Mouse (Mus musculus): ENCODE results near the gene Sestd1. TPM values are rescaled to one million over a fixed set of nuclear protein-coding genes. Genes with fewer than 3 reads are reported as not detected.

Sestd1 gene
- polyA plus RNA-seq, 1 experiment from 2014 or later = 21.4 TPM

- no peaks in the 10 kb centered on the region for H3K9me3 ChIP-seq
- no peaks in the 10 kb centered on the region for H3K27me3 ChIP-seq
- 36% methylated on average over 8 of the region's 8 CpGs for WGBS
- no peak for ATAC-seq (ENCODE audit: borderline replicate concordance, extremely low read depth, low FRiP score, low TSS enrichment)
- H3K4me1 ChIP-seq = 0 out of 2 replicates have a peak, but pooled peaks cover 3% of the 10 kb centered on the region
- no peak overlapping the region for H3K9ac ChIP-seq
- H3K4me2 ChIP-seq = no peak overlapping the region
- no peak overlapping the region for H3K4me3 ChIP-seq
- H3K36me3 ChIP-seq = peaks cover 6% of the 10 kb centered on the region; the same call in 1 of the 2 replicates
- no peak overlapping the region for H3K27ac ChIP-seq
These were observed 96.3 kb downstream of the Sestd1 start for GRCm38 (mm10) chr2:77184049-77184571.

GRCm38 (mm10) chr2:77183646-77184045 lies 96.7 kb downstream of the Sestd1 start:
- no peak for ATAC-seq (ENCODE audit: borderline replicate concordance, extremely low read depth, low FRiP score, low TSS enrichment)
- no peak overlapping the region for H3K4me3 ChIP-seq
- H3K36me3 ChIP-seq = peaks cover 6% of the 10 kb centered on the region; the same call in 1 of the 2 replicates
- no peaks in the 10 kb centered on the region for H3K9me3 ChIP-seq
- H3K27ac ChIP-seq = no peak overlapping the region
- no peaks in the 10 kb centered on the region for H3K27me3 ChIP-seq
- no peak overlapping the region for H3K9ac ChIP-seq
- H3K4me1 ChIP-seq = 0 out of 2 replicates have a peak, but pooled peaks cover 3% of the 10 kb centered on the region
- no peak overlapping the region for H3K4me2 ChIP-seq
- WGBS = 75% methylated on average over 2 of the region's 2 CpGs

- H3K27ac ChIP-seq = no peak overlapping the region
- H3K4me3 ChIP-seq = no peak overlapping the region
- no peaks in the 10 kb centered on the region for H3K9me3 ChIP-seq
- 73% methylated on average over 6 of the region's 6 CpGs for WGBS
- H3K4me1 ChIP-seq = 0 out of 2 replicates have a peak, but pooled peaks cover 3% of the 10 kb centered on the region
- ATAC-seq (ENCODE audit: borderline replicate concordance, extremely low read depth, low FRiP score, low TSS enrichment) = no peak
- H3K9ac ChIP-seq = no peak overlapping the region
- no peak overlapping the region for H3K4me2 ChIP-seq
- H3K36me3 ChIP-seq = peaks cover 6% of the 10 kb centered on the region; the same call in 1 of the 2 replicates
- no peaks in the 10 kb centered on the region for H3K27me3 ChIP-seq
These were observed 97.4 kb downstream of the Sestd1 start for GRCm38 (mm10) chr2:77182996-77183380.

- Histone ChIP-seq H3K4me2 (no peak overlapping the region), H3K36me3 (peaks cover 3% of the 10 kb centered on the region; the same call in 1 of the 2 replicates), H3K9me3 (no peaks in the 10 kb centered on the region), H3K9ac (no peak overlapping the region), H3K27me3 (no peaks in the 10 kb centered on the region), H3K27ac (no peak overlapping the region), H3K4me1 (0 out of 2 replicates have a peak, but pooled peaks cover 3% of the 10 kb centered on the region), H3K4me3 (no peak overlapping the region)
- ATAC-seq (ENCODE audit: borderline replicate concordance, extremely low read depth, low FRiP score, low TSS enrichment) = no peak; the same call in 1 of the 2 replicates
- 38% methylated on average over 4 of the region's 4 CpGs for WGBS
These were observed 98.0 kb downstream of the Sestd1 start for GRCm38 (mm10) chr2:77182271-77182995.

- no peaks in the 10 kb centered on the region for H3K27me3 ChIP-seq
- no peaks in the 10 kb centered on the region for H3K36me3 ChIP-seq
- no peak overlapping the region for H3K9ac ChIP-seq
- 72% methylated on average over 2 of the region's 2 CpGs for WGBS
- H3K27ac ChIP-seq = no peak overlapping the region
- peaks cover 28% of the 10 kb centered on the region for H3K4me1 ChIP-seq
- H3K4me3 ChIP-seq = no peak overlapping the region
- no peaks in the 10 kb centered on the region for H3K9me3 ChIP-seq
- ATAC-seq (ENCODE audit: borderline replicate concordance, extremely low read depth, low FRiP score, low TSS enrichment) = no peak
- H3K4me2 ChIP-seq = no peak overlapping the region
These were observed 102.9 kb downstream of the Sestd1 start for GRCm38 (mm10) chr2:77177472-77177871.

- Histone ChIP-seq H3K4me3 (no peak overlapping the region), H3K4me1 (peaks cover 38% of the 10 kb centered on the region), H3K4me2 (peak overlapping the region; percentile 32), H3K9me3 (no peaks in the 10 kb centered on the region), H3K27ac (no peak overlapping the region), H3K27me3 (no peaks in the 10 kb centered on the region), H3K36me3 (no peaks in the 10 kb centered on the region), H3K9ac (no peak overlapping the region)
- no peak for ATAC-seq (ENCODE audit: borderline replicate concordance, extremely low read depth, low FRiP score, low TSS enrichment)
- 19% methylated on average over 10 of the region's 10 CpGs for WGBS
These were observed 104.0 kb downstream of the Sestd1 start for GRCm38 (mm10) chr2:77176413-77176812.

- Histone ChIP-seq H3K4me3 (no peak overlapping the region), H3K4me1 (peaks cover 47% of the 10 kb centered on the region), H3K9me3 (no peaks in the 10 kb centered on the region), H3K9ac (no peak overlapping the region), H3K4me2 (no peak overlapping the region), H3K27me3 (no peaks in the 10 kb centered on the region), H3K27ac (no peak overlapping the region), H3K36me3 (no peaks in the 10 kb centered on the region)
- WGBS = 42% methylated on average over 7 of the region's 7 CpGs
- ATAC-seq (ENCODE audit: borderline replicate concordance, extremely low read depth, low FRiP score, low TSS enrichment) = no peak
These were observed 105.0 kb downstream of the Sestd1 start for GRCm38 (mm10) chr2:77175411-77175810.

GRCm38 (mm10) chr2:77174313-77174712 lies 106.1 kb downstream of the Sestd1 start:
- 42% methylated on average over 2 of the region's 2 CpGs for WGBS
- Histone ChIP-seq H3K9ac (no peak overlapping the region), H3K4me3 (no peak overlapping the region), H3K27ac (no peak overlapping the region), H3K9me3 (no peaks in the 10 kb centered on the region), H3K36me3 (no peaks in the 10 kb centered on the region), H3K27me3 (no peaks in the 10 kb centered on the region), H3K4me1 (peaks cover 53% of the 10 kb centered on the region), H3K4me2 (no peak overlapping the region)
- ATAC-seq (ENCODE audit: borderline replicate concordance, extremely low read depth, low FRiP score, low TSS enrichment) = no peak

- H3K27me3 ChIP-seq = no peaks in the 10 kb centered on the region
- H3K4me1 ChIP-seq = peaks cover 57% of the 10 kb centered on the region
- WGBS = 71% methylated on average over 6 of the region's 6 CpGs
- H3K4me3 ChIP-seq = no peak overlapping the region
- ATAC-seq (ENCODE audit: borderline replicate concordance, extremely low read depth, low FRiP score, low TSS enrichment) = no peak
- H3K9me3 ChIP-seq = no peaks in the 10 kb centered on the region
- no peak overlapping the region for H3K27ac ChIP-seq
- H3K36me3 ChIP-seq = no peaks in the 10 kb centered on the region
- H3K9ac ChIP-seq = no peak overlapping the region
- H3K4me2 ChIP-seq = no peak overlapping the region
These were observed 106.6 kb downstream of the Sestd1 start for GRCm38 (mm10) chr2:77173821-77174220.

- Histone ChIP-seq H3K4me3 (no peak overlapping the region), H3K4me2 (no peak overlapping the region), H3K27me3 (no peaks in the 10 kb centered on the region), H3K9ac (no peak overlapping the region), H3K9me3 (no peaks in the 10 kb centered on the region), H3K4me1 (peaks cover 59% of the 10 kb centered on the region), H3K36me3 (no peaks in the 10 kb centered on the region), H3K27ac (no peak overlapping the region)
- 46% methylated on average over 6 of the region's 6 CpGs for WGBS
- ATAC-seq (ENCODE audit: borderline replicate concordance, extremely low read depth, low FRiP score, low TSS enrichment) = no peak
These were observed 107.0 kb downstream of the Sestd1 start for GRCm38 (mm10) chr2:77173366-77173765.

GRCm38 (mm10) chr2:77172241-77172671 lies 108.1 kb downstream of the Sestd1 start:
- WGBS = 26% methylated on average over 10 of the region's 10 CpGs
- H3K4me3 ChIP-seq = peak overlapping the region; percentile 23
- H3K4me2 ChIP-seq = peak overlapping the region; percentile 90
- no peaks in the 10 kb centered on the region for H3K36me3 ChIP-seq
- H3K27me3 ChIP-seq = no peaks in the 10 kb centered on the region
- H3K27ac ChIP-seq = peak overlapping the region; percentile 88
- ATAC-seq (ENCODE audit: borderline replicate concordance, extremely low read depth, low FRiP score, low TSS enrichment) = no peak
- peaks cover 59% of the 10 kb centered on the region for H3K4me1 ChIP-seq
- no peak overlapping the region for H3K9ac ChIP-seq
- H3K9me3 ChIP-seq = no peaks in the 10 kb centered on the region

- peak; percentile 79 for ATAC-seq (ENCODE audit: borderline replicate concordance, extremely low read depth, low FRiP score, low TSS enrichment)
- 11% methylated on average over 23 of the region's 23 CpGs for WGBS
- Histone ChIP-seq H3K27ac (peak overlapping the region; percentile 88), H3K4me1 (peaks cover 59% of the 10 kb centered on the region), H3K4me2 (peak overlapping the region; percentile 90), H3K9me3 (no peaks in the 10 kb centered on the region), H3K9ac (no peak overlapping the region), H3K36me3 (no peaks in the 10 kb centered on the region), H3K4me3 (peak overlapping the region; percentile 23), H3K27me3 (no peaks in the 10 kb centered on the region)
These were observed 108.8 kb downstream of the Sestd1 start for GRCm38 (mm10) chr2:77171444-77172240.
